Mouse (Mus musculus): ENCODE measurements around the gene Gphn.

The Gphn gene

GRCm38 (mm10) chr12:78727723-78728122, 501.5 kb downstream of the Gphn start:
- DNase-seq: peak; percentile 24
